Mouse (Mus musculus) erythroblast, embryonic 14.5 days (primary cell): ENCODE measurements around the gene Olfr922.

Experiments used
- GATA1 ChIP-seq: IDR thresholded peaks from 2 replicates; pipeline ENCODE4 v1.6.1; 2012; ENCODE audit warnings: low read length, inconsistent platforms, mixed read lengths
- TAL1 ChIP-seq: IDR thresholded peaks from 3 replicates; pipeline ENCODE4 v1.6.1; 2012; ENCODE audit warnings: low read length, inconsistent platforms, mixed read lengths

DNA sequence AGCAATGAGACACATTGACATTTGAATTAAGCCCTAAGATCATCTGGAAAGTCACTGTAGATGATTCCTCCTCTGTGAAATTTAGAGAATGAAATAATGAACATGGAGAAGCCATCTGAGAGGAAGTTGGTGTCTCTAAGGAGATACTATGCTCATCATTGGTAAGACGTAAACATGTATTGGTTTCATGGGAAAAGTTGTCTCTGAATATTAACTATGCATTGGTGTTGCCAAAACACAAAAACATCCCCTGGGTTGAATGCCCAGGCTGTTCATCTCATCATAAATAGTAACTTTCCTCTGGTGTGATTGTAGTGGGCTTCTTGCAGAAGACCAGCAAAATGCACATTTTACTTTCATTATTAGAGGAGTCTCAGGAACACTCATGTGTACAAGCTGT, 11.8 kb downstream of the Olfr922 start, which contains the start of gene Olfr923:
- no peak for TF ChIP-seq TAL1
- no peak for TF ChIP-seq GATA1
